Mouse (Mus musculus) layer of hippocampus, postnatal 36 days (tissue): Measurements from ENCODE around the gene Gusb. TPM values are rescaled to one million over a fixed set of nuclear protein-coding genes. Genes with fewer than 3 reads are reported as not detected.
A peak's percentile ranks its signal among the peaks of the same experiment; 100 is the strongest.

Experiments used
- DNase-seq, 2 experiments: peaks; one replicate each; pipeline ENCODE4 v3.0.0; 2022
- total RNA-seq, 2 experiments: library from RNA; stranded (reverse); gene quantifications; 2 replicates each; pipeline ENCODE4 v1.2.3; 2021

The Gusb gene
- total RNA-seq, 2 experiments from 2014 or later, result 9.7 to 10.6 TPM

DNA sequence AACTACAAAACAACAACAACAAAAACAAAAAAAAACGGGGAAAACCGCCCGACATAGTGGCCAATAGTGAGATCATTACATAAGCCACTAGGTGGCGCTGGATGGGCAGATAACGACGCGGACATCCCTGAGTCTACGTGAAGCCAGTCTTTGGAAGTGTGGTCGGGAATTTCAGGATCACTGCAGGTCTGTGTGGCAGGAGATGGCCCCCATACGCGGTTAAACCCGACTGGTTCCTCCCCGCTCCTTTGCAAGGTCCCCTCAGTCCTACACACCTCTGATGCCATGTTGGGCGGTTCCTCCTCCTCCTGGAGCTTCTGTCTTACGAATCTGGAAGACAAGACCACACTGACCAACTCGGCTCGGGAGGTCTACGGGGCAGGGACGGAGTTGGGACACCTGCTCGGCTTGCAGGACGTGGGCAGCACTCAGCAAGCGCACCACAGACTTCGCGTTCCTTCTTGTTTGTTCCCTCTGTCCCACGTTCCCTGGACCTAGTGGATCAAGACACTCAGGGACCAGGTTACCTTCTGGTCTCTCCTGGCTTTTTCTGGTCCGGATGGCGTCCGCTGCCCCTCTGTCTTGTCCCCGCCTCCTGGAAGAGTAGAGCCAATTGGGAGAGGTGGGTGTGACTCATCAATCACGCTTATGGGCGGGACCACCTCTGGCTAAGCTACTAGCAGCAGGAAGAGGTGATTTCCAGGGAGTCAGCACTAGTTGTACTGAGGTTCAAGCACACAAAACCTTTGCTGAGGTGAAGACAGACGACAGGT, 21.1 kb upstream of the Gusb start:
- DNase-seq, result peak; percentile 57 to 64

DNA sequence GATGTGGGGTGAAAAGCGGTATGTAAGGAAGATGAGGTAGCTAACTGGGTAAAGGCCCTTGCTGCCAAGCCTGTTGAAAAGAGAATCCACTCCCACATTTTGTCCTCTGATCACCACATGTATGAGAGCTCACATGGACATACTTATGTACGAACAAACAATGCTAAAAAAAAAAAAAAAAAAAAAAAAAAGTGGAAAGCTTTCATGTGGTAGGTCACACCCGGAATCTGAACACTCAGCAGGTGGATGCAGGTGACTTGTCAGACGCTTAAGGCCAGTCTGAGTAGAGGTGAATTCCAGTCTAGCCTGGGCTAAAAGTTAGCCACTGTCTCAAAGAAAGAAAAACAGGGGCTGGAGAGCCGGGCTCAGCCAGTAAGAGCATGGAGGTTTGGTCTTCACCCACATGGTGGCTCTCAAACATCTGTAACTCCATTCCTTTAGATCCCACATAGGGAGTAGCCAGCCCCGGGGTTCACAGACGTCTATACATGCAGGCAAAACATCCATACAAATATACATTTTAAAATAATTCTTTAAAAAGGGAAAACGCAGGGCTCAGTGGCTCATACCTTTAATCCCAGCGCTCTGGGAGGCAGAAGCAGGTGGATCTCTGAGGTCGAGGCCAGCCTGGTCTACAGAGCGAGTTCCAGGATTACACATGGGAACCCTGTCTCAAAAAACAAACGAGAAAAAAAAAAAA, 20.4 kb upstream of the Gusb start:
- no peak for DNase-seq

DNA sequence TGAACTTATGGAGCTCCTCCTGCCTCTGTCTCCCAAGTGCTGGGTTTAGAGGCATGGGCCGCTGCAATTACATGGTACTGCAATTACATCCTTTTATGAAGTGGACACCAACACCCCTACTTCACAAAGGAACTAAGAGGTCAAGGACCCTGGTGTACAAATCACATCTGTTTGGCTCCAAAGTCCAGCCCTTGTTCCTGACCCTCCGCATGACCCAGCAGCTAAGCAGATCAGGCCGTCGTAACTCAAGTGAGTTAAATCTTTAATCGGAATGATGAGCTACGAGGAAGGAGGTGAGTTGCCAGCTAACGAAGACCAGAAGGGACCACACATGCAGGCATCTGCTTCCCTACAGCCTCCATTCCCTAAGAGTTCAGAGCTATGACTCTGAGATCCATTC, 19.5 kb upstream of the Gusb start:
- DNase-seq, result no peak

DNA sequence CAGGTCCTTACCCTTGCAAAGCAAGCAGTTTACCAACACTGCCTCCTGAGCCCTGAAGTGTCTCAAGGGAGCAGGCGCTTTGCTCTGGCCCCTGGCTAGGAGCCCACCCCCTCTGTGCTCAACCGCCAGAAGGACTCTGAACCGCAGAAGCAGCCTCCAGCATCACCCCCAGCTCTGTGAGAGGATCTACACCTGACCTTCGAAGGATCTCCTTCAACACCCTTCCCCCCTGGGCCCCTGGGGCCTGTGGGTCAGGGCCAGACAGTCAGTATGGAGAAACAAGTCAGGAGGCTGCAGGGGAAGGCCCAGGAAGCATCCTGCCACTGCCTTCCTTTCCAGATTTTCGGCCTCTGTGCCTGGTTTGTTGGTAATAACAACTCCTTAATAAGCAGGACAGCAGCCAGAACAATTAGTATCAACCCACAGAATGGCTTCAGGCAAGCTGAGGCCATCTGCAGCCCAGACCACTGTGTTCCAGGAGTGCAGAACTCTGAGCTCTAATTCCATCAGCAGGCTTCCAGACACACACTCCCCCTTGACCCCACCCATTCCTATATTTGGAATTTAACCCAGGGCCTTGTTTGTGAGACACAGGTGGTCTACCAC, 18.6 kb upstream of the Gusb start:
- no peak for DNase-seq

GRCm38 (mm10) chr5:130019461-130019860, 16.6 kb upstream of the Gusb start:
- DNase-seq, result no peak

DNA sequence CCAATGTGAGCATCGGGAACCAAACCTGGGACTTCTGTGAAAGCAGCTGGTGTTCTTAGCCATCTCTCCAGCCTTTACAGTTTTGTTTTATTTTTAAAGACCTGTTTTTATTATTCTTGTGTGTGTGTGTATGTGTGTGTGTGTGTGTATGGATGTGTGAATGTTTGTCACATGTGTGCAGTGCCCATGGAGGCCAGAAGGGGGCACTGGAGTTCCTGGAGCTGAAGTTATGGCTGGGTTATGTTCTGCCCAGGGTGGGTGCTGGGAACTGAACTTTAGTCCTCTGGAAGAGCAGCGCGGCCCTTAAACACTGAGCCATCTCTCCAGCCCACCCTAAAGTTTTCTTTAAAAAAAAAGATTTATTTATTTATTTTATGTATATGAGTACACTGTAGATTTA, 12.3 kb upstream of the Gusb start:
- no peak for DNase-seq

GRCm38 (mm10) chr5:130010961-130011360, 8.1 kb upstream of the Gusb start:
- DNase-seq, result no peak

DNA sequence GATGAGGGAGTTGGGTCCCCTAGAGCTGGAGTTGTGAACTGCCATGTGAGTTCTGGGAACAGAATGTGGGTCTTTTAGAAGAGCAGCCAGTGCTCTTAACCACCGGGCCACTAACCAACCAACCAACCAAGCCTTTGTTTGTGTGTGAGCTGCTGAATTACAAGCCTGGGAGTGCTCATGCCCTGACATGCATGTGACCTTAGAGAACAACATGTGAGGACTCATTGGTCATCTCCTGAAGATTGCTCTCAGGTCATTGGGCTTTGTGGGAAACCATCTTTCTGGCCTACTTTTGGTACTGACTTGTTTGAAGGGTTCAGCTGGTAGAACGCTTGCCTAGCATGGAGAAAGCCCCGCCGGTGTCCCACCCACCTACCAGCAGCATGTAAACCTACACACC, 6.9 kb upstream of the Gusb start:
- no peak for DNase-seq

DNA sequence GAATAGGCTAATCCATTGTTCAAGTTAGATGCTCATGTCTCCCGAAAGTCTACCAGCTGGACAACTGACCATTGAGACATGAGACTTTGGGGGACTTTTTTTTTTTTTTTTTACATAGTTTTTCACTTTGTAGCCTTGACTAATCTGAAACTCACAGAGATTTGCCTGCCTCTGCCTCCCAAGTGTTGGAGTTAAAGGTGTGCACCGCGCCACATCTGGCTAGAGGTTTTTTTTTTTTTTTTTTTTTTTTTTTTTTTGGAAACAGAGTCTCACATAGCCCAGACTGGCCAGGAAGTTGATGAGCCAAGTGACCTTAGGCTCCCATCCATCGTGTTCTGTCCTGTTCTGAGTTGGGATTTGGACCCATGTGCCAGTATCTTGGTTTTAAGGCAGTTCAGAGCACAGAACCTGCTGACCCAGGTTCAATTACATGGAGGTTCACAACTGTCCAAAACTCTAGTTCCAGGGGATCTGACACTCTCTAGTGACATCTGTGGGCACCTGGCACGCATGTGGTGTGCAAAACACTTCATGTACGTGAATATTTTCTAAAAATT, 5.3 kb upstream of the Gusb start:
- no peak for DNase-seq

GRCm38 (mm10) chr5:130007344-130007743, 4.5 kb upstream of the Gusb start:
- DNase-seq, result no peak

DNA sequence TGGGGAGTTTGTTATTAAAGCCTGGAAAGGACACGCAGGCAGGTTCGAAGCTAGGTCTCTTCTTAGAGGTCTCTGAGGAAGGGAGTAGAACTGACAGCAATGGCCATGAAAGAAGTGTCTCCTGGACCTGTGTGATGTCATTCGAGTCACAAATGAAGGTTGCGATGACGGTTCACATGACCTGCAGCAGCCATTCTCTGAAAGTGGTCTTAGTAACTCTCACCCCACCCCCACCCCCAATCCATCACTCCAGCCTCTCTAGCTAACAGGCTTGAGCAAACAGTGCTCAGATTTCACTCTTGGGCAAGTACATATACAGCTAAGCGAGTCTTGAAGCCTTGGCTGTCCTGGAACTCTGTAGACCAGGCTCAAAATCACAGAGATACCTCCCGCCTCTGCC, 380 bp upstream of the Gusb start:
- no peak for DNase-seq

GRCm38 (mm10) chr5:130001356-130001987, 1.4 kb downstream of the Gusb start:
- DNase-seq, result no peak

DNA sequence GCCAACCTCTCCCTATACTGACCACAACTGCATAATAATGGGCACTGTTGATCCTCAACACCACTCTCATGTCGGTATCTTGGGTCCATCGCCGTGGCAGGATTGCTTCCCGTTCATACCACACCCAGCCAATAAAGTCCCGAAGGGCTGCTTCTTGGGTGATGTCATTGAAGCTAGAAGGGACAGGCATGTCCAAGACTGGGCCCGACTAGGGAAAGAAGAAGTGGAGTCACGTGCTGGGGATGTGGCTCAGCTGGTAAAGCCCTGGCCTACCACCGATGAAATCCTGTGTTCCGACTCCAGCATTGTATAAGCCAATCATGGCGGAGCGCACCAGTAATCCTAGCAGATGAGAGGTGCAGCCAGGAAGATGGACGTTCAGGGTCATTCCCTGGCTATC, 2.1 kb downstream of the Gusb start:
- DNase-seq, result no peak

GRCm38 (mm10) chr5:129999097-129999496, 3.8 kb downstream of the Gusb start:
- DNase-seq, result peak in 1 of 2 experiments; percentile 30

DNA sequence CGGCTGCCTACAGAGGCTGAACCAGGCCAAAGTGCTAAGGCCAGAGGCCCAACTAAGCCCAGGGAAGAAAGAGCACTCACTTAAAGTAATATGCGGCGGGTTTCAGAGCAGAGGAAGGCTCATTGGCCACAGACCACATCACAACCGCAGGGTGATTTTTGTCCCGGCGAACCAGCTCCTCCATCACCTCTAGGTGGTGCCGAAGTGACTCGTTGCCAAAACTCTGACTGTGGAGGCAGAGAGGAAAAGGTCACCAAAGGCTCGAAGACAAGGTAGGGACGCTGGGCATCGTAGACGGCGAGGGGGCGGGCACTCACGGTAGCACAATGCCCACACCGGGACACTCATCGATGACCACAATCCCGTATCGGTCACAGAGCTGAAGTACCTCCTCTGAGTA, 5.1 kb downstream of the Gusb start:
- DNase-seq, result no peak

DNA sequence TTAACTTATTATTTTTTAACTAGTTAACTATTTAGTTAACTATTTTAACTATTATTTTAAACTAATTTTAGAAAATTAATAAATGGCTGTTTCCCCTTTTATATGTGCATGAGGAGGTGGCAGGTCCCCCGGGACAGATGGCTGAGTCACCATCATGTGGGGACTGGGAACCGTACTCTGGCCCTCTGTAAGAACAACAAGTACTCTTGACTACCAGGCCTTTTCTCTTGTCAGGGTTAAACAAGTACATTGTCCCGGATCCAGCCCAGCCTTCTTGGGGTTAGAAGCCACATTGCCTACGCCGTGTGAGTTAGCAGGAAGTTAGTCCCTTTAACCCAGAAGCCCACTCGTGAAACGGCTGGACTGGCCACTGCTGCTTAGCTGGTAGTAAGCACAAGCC, 7.9 kb downstream of the Gusb start:
- no peak for DNase-seq

- DNase-seq, result no peak
These were observed 9.5 kb downstream of the Gusb start for GRCm38 (mm10) chr5:129993374-129993773.

DNA sequence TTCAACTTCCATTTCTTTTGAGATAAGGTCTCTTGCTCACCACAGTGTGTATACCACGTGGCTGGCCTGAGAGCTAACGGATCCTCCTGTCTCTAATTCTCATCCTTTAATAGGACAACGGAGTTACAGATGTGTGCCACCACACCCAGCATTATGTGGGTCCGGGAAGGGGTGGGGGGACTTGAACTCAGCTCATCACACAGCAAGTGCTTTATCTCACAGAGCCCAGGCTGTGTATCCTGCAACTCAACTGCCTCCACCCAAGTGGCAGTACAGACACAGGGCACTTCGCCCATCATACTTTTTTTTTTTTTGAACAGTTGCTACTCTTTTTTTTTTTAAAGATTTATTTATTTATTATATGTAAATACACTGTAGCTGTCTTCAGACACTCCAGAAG, 11.0 kb downstream of the Gusb start:
- no peak for DNase-seq

DNA sequence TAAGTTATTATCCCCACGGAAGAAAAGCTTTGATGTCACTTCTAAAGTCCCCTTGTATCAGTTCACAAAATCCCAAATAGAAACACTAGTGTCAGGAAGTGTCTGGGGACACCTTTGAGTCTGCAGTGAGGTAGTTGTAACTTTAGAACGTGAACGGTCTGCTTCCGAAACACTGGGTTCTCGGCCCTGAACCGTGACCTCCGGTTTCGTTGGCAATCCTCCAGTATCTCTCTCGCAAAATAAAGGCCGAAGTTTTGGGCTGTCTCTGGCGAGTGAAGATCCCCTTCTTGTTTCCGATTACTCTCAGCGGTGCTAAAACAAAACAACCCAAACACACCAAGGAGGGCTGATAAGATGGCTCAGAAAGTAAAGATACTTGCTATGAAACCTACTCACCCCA, 13.5 kb downstream of the Gusb start:
- no peak for DNase-seq

DNA sequence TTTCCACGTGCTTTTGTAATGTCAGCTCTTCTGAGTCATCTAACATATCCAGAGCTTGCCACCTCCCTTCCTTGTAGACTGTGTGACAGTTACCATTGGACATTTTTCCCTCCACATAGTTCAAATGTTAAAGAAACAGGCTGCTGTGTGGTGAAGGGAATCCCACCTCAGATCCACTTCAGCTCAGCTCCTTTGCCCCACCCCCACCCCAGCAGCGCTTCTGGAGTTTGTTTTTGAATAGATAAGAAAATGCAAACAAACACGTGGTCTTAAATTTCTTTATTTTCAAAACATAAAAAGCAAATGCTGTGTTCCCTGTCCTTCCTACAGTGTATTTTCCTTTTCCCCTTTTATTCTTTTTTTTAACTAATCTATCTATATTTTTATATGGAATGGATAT, 22.6 kb downstream of the Gusb start:
- no peak for DNase-seq

- DNase-seq, result no peak
These were observed 24.2 kb downstream of the Gusb start for GRCm38 (mm10) chr5:129978608-129979007.

DNA sequence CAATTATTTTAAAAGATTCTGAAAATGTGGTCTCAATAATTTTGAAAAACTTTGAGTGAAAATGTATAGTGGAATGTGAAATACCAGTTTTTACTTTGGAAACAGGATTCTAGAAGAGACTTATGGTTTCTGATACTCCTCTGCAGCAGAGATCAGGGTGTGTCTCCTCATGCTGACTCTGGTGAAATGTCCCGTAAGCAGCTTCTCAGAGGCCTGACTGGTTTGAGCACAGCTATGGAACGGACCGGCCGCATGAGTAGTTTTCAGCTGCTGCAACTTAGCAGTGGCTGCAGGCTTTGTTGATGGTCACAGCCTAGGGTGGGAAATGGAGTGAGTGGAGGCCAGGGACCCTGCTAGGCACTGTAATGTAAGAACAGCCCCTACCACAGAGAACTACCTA, 25.1 kb downstream of the Gusb start:
- DNase-seq, result no peak

DNA sequence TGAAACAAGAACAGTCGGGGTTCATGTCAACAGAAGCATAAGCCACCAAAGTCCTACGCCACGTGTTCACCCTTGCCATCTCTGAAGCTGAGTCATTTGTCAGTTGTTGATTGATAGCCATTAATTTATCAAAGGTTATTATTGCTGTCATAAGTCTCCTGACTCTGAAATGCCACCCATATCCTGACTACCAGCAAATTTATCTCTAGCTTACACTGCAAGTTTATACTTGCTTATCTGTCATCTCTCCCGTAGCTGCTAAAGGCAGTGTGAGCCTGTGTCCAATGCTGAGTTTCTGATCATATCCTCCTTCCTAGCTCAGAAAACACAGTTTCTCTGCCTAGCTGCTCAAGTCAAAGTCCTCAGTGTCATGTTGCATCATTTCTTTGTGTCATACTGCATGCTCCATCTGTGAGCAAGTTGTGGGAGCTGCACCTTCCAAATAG, 28.0 kb downstream of the Gusb start:
- no peak for DNase-seq
